Mouse (Mus musculus): ENCODE results near the gene Gse1. TPM values are rescaled to one million over a fixed set of nuclear protein-coding genes. Genes with fewer than 3 reads are reported as not detected.

Gene Gse1
- polyA plus RNA-seq, 1 experiment from 2014 or later: 6.7 TPM

DNA sequence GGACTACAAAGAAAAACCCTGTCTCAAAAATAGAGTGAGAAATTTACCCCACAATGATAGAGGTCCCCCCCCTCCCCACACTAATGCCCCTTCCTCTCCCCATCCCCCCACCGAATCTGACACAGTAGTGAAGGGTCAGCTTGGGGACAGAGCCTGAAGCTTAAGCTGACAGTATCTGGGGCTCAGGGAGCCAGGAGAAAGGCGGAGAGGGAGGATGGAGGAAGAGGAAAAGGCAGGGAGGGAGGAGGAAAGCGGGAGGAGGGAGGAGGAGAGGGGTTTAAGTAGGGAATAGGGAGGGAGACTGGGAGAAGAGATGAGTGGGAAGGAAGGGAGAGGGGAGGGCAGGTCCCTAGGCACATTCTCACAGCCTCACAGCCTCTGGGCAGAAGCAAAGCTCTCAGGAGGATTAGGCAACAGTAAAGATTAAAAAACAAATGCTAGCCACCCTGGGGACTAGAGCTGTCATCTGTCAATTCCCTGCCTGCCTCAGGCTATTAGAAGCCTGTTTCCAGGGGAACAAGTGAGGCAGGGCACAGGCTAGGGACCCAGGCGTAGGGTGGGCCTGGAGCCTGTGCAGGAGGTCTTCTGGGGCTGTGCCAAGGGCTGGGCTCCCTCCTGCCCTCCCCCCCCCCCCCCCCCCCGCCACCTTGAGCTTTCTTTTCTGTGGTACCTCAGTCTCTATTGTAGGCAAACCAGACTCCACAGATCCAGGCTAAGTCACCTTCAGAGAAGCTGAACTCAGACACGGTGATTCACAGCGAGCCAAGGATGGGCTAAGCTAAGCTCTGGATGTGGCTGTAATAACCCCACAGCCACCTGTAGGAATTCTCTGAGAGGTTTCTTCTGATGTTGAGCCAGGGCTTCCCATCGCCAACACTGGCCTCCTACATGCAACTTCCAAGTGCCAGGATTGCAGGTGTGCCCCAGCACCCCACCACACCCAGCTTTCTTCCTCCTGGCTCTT is 388.7 kb downstream of the Gse1 start:
- H3K9me3 ChIP-seq (ENCODE audit: low read length): no peaks in the 10 kb centered on the region
- ATAC-seq (ENCODE audit: low FRiP score, low TSS enrichment): no peak; the same call in 1 of the 2 replicates
- peaks cover 13% of the 10 kb centered on the region for H3K4me1 ChIP-seq (ENCODE audit: insufficient read depth, low read length)
- 52% methylated on average over 7 of the region's 8 CpGs for WGBS
- no peaks in the 10 kb centered on the region for H3K27me3 ChIP-seq (ENCODE audit: insufficient read depth, low read length)
- H3K9ac ChIP-seq (replicated peaks; ENCODE audit: low read length): no peak overlapping the region
- H3K4me2 ChIP-seq (replicated peaks; ENCODE audit: low read depth, low read length): no peak overlapping the region
- no peak overlapping the region for H3K27ac ChIP-seq (ENCODE audit: low read length)
- H3K36me3 ChIP-seq (ENCODE audit: insufficient read depth, low read length): no peaks in the 10 kb centered on the region
- no peak overlapping the region for H3K4me3 ChIP-seq (ENCODE audit: low read length)

DNA sequence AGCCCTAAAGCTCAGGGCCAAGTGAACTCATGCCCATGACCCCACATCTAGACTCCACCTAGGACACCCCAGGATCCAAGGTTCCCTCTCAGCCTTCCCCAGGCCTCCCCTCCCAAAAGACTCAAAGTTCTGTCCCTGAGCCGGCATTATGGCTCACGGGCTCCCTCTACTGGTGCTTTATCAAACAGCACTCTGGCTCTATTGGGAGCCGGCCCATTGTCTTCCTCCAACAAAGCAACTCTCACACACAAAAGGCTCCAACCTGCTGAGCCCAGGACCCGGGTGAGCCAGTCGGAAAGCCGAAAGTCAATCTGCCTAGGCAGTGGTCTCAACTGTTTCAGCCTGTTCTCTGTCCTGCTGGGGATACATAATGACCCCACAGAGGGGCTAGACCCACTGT is 389.9 kb downstream of the Gse1 start:
- 2% methylated on average over 6 of the region's 6 CpGs for WGBS
- peaks cover 13% of the 10 kb centered on the region for H3K4me1 ChIP-seq (ENCODE audit: insufficient read depth, low read length)
- no peak overlapping the region for H3K4me3 ChIP-seq (ENCODE audit: low read length)
- no peak overlapping the region for H3K4me2 ChIP-seq (replicated peaks; ENCODE audit: low read depth, low read length)
- peak; percentile 39 for ATAC-seq (ENCODE audit: low FRiP score, low TSS enrichment)
- peak overlapping the region; percentile 47; the same call in 1 of the 2 replicates for H3K9ac ChIP-seq (replicated peaks; ENCODE audit: low read length)
- H3K27ac ChIP-seq (ENCODE audit: low read length): no peak overlapping the region
- H3K36me3 ChIP-seq (ENCODE audit: insufficient read depth, low read length): no peaks in the 10 kb centered on the region
- H3K9me3 ChIP-seq (ENCODE audit: low read length): no peaks in the 10 kb centered on the region
- H3K27me3 ChIP-seq (ENCODE audit: insufficient read depth, low read length): no peaks in the 10 kb centered on the region

DNA sequence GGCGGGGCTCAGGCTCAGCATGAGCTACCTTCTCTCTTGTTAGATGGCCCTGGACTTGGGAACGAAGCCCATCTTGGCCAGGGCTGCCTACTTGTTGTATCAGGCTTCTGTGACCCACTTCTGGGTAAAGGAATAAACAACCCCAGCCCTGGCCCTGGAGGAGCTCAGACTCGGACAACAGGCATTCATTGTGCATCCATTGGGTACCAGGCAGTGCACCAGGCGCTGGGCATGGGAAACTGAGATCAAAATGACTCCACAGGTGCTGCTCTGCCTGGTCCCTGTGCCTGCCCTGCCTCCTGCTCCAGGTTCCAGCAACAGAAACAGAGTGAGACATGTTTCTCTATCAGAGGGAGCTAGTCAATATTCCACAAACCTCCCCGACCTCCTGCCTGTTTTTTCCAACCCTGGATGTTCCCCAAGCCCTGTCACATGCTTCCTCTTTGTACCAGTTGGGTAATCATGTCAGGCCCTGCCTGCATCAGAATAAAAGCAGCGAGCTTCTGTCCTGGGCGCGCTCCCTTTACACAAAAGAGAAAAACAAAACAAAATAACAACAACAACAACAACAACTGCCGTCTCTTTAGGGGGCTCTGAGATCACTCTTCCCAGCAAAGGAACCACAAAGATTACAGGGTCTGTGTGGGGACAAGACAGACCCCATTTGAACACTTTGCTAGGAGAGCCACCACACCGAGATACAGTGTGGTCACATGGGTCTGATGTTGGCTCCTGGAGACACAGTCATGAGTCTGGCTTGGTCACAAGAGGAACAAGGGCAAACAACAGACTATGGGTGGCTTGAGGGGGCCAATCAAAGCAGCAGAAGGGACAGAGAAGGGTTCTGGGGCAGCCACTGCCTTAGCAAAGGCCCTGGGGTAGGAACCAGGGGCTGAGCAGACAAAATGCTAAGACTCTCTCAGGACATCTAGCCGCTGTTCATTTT is 391.3 kb downstream of the Gse1 start:
- Histone ChIP-seq H3K4me2 (replicated peaks; ENCODE audit: low read depth, low read length) (no peak overlapping the region), H3K4me3 (ENCODE audit: low read length) (no peak overlapping the region), H3K27ac (ENCODE audit: low read length) (no peak overlapping the region), H3K9me3 (ENCODE audit: low read length) (no peaks in the 10 kb centered on the region), H3K4me1 (ENCODE audit: insufficient read depth, low read length) (peaks cover 20% of the 10 kb centered on the region), H3K9ac (replicated peaks; ENCODE audit: low read length) (no peak overlapping the region), H3K27me3 (ENCODE audit: insufficient read depth, low read length) (no peaks in the 10 kb centered on the region), H3K36me3 (ENCODE audit: insufficient read depth, low read length) (no peaks in the 10 kb centered on the region)
- WGBS: 80% methylated on average over 11 of the region's 11 CpGs
- no peak for ATAC-seq (ENCODE audit: low FRiP score, low TSS enrichment)

DNA sequence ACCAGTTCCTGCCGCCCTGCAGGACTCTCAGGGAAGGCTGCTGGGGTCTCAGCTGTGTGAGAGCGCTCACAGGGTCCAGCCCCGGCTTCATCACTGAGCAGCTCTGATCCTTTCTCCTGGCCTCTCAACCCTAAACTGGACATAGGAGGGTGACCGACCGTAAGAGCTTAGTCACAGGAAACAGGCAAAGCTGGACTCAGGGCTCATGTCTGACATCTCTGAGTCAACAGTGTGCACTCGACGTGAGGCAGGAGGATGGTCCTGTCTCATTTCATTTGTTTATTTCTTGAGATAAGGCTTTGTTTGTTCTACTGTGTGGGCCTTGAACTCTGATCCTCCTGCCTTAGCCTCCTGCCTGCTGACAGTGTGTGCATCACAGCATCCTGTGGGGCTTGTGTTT is 392.2 kb downstream of the Gse1 start:
- no peaks in the 10 kb centered on the region for H3K9me3 ChIP-seq (ENCODE audit: low read length)
- 52% methylated on average over 7 of the region's 7 CpGs for WGBS
- H3K4me2 ChIP-seq (replicated peaks; ENCODE audit: low read depth, low read length): no peak overlapping the region
- no peaks in the 10 kb centered on the region for H3K27me3 ChIP-seq (ENCODE audit: insufficient read depth, low read length)
- no peaks in the 10 kb centered on the region for H3K36me3 ChIP-seq (ENCODE audit: insufficient read depth, low read length)
- peaks cover 25% of the 10 kb centered on the region for H3K4me1 ChIP-seq (ENCODE audit: insufficient read depth, low read length)
- no peak overlapping the region for H3K4me3 ChIP-seq (ENCODE audit: low read length)
- no peak for ATAC-seq (ENCODE audit: low FRiP score, low TSS enrichment)
- no peak overlapping the region for H3K9ac ChIP-seq (replicated peaks; ENCODE audit: low read length)
- H3K27ac ChIP-seq (ENCODE audit: low read length): no peak overlapping the region

DNA sequence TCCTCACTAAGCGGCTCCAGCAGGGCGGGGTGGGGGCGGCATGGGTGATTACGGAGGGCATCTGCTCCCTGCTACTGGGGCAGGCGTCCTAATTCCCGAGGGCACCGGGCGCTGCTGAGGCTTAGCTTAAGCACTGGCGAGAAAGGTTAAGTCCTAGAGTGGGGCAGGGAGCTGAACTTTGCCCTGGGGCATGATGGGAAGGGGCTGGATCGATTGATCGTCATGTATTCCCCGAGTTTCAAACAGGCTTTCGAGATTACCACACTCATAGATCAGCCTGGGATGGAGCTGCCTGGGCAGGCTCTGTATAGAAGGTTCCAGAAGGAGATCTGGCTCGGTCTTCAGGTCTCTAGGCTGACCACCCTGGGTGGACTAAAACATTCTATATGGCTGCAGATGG is 393.9 kb downstream of the Gse1 start:
- no peaks in the 10 kb centered on the region for H3K9me3 ChIP-seq (ENCODE audit: low read length)
- H3K36me3 ChIP-seq (ENCODE audit: insufficient read depth, low read length): no peaks in the 10 kb centered on the region
- H3K4me2 ChIP-seq (replicated peaks; ENCODE audit: low read depth, low read length): no peak overlapping the region
- no peak overlapping the region for H3K9ac ChIP-seq (replicated peaks; ENCODE audit: low read length)
- WGBS: 86% methylated on average over 14 of the region's 14 CpGs
- H3K4me3 ChIP-seq (ENCODE audit: low read length): no peak overlapping the region
- no peak overlapping the region for H3K27ac ChIP-seq (ENCODE audit: low read length)
- no peak for ATAC-seq (ENCODE audit: low FRiP score, low TSS enrichment)
- H3K4me1 ChIP-seq (ENCODE audit: insufficient read depth, low read length): peaks cover 19% of the 10 kb centered on the region
- H3K27me3 ChIP-seq (ENCODE audit: insufficient read depth, low read length): no peaks in the 10 kb centered on the region

DNA sequence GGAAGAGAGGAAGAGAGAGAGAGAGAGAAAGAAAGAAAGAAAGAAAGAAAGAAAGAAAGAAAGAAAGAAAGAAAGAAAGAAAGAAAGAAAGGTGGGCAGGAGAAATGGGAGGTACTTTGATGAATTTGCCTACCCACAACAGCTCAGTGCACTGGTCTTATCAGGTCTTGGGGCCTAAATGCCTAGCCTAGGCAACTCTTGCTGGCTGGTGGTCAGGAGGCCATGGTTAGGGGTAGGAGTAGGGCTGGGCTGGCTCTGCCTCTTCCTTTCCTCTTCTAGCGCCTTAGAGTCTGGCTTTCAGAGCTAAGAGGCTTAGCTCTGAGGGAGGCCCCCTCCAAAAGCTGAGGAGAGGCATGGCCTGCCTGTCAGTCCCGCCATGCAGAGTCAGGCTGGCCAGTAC is 395.4 kb downstream of the Gse1 start:
- H3K36me3 ChIP-seq (ENCODE audit: insufficient read depth, low read length): no peaks in the 10 kb centered on the region
- no peak overlapping the region for H3K4me2 ChIP-seq (replicated peaks; ENCODE audit: low read depth, low read length)
- no peak; the same call in 1 of the 2 replicates for ATAC-seq (ENCODE audit: low FRiP score, low TSS enrichment)
- no peak overlapping the region for H3K4me3 ChIP-seq (ENCODE audit: low read length)
- 31% methylated on average over 2 of the region's 2 CpGs for WGBS
- no peaks in the 10 kb centered on the region for H3K9me3 ChIP-seq (ENCODE audit: low read length)
- H3K27me3 ChIP-seq (ENCODE audit: insufficient read depth, low read length): no peaks in the 10 kb centered on the region
- peaks cover 16% of the 10 kb centered on the region for H3K4me1 ChIP-seq (ENCODE audit: insufficient read depth, low read length)
- H3K27ac ChIP-seq (ENCODE audit: low read length): no peak overlapping the region
- H3K9ac ChIP-seq (replicated peaks; ENCODE audit: low read length): no peak overlapping the region

DNA sequence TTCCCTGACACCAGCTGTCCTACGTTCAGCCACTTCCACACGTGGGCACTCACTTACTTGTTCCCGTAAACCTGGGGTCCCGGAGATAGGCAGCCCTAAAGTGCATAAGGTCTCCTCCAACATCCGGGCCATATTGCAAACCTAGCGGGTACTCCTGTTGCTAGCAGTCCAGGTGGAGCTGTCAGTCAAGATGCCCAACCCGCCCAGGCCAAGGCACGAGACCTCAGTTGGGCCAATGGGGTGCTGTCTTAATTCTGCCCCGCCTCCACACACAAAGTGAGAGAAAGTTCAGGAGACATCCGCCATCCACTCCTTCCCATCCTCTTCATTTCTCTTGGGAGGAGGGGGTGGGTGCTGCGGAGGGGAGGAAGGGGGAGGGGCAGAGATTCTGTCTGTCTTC is 398.2 kb downstream of the Gse1 start:
- H3K4me3 ChIP-seq (ENCODE audit: low read length): no peak overlapping the region
- no peak for ATAC-seq (ENCODE audit: low FRiP score, low TSS enrichment)
- no peaks in the 10 kb centered on the region; the same call in 1 of the 2 replicates for H3K27me3 ChIP-seq (ENCODE audit: insufficient read depth, low read length)
- H3K27ac ChIP-seq (ENCODE audit: low read length): no peak overlapping the region
- no peak overlapping the region for H3K9ac ChIP-seq (replicated peaks; ENCODE audit: low read length)
- no peak overlapping the region for H3K4me2 ChIP-seq (replicated peaks; ENCODE audit: low read depth, low read length)
- H3K36me3 ChIP-seq (ENCODE audit: insufficient read depth, low read length): no peaks in the 10 kb centered on the region
- H3K9me3 ChIP-seq (ENCODE audit: low read length): no peaks in the 10 kb centered on the region
- H3K4me1 ChIP-seq (ENCODE audit: insufficient read depth, low read length): peaks cover 12% of the 10 kb centered on the region
- WGBS: 64% methylated on average over 11 of the region's 11 CpGs

DNA sequence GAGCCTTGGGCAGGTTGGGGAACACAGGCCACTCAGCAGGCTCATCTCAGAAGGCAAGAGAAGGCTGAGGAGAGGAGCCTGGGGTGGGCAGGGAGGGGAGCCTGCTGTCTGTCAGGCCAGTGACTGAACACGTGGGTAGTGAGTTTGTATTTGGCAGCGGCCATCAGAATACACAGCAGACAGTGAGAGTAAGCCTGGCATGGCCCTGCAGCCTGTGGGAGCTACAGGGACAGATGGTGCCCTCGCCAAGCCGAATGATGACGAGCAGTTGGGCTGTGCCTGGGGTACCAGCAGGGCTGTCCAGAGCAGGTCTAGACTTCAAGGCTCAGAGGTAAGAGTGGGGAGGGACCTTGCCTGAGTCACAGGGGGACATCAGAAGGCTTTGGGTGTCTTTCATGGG is 399.0 kb downstream of the Gse1 start:
- H3K36me3 ChIP-seq (ENCODE audit: insufficient read depth, low read length): no peaks in the 10 kb centered on the region
- H3K4me2 ChIP-seq (replicated peaks; ENCODE audit: low read depth, low read length): no peak overlapping the region
- peaks cover 1% of the 10 kb centered on the region; the same call in 1 of the 2 replicates for H3K27me3 ChIP-seq (ENCODE audit: insufficient read depth, low read length)
- no peaks in the 10 kb centered on the region for H3K9me3 ChIP-seq (ENCODE audit: low read length)
- H3K27ac ChIP-seq (ENCODE audit: low read length): no peak overlapping the region
- H3K4me3 ChIP-seq (ENCODE audit: low read length): no peak overlapping the region
- no peak overlapping the region for H3K9ac ChIP-seq (replicated peaks; ENCODE audit: low read length)
- WGBS: 92% methylated on average over 5 of the region's 5 CpGs
- ATAC-seq (ENCODE audit: low FRiP score, low TSS enrichment): no peak
- H3K4me1 ChIP-seq (ENCODE audit: insufficient read depth, low read length): peaks cover 12% of the 10 kb centered on the region

DNA sequence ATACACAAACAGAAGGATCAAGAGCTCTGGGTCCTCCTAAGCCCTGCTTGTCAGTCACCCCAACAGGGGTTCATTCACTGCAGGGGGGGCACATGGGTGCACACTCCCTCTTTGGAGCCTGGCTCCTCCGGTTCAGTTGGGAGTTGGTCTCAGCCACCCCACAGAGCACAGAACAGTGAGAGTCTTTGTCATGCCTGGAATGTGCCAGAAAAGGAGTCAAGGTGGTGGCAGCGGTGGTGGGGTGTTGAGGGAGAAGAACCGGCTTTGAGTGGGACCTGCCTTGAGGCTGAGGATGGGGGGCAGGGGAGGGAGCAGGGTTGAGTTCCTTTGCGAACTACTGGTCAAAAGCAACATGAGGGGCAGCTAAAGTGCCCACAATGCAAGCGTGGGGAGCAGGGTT is 401.8 kb downstream of the Gse1 start:
- no peak overlapping the region for H3K4me3 ChIP-seq (ENCODE audit: low read length)
- no peak overlapping the region for H3K9ac ChIP-seq (replicated peaks; ENCODE audit: low read length)
- H3K9me3 ChIP-seq (ENCODE audit: low read length): no peaks in the 10 kb centered on the region
- H3K27me3 ChIP-seq (ENCODE audit: insufficient read depth, low read length): peaks cover 9% of the 10 kb centered on the region
- H3K4me1 ChIP-seq (ENCODE audit: insufficient read depth, low read length): peaks cover 11% of the 10 kb centered on the region
- H3K4me2 ChIP-seq (replicated peaks; ENCODE audit: low read depth, low read length): no peak overlapping the region
- ATAC-seq (ENCODE audit: low FRiP score, low TSS enrichment): no peak
- no peaks in the 10 kb centered on the region for H3K36me3 ChIP-seq (ENCODE audit: insufficient read depth, low read length)
- no peak overlapping the region for H3K27ac ChIP-seq (ENCODE audit: low read length)
- WGBS: 61% methylated on average over 5 of the region's 5 CpGs
